Comparison of ENCODE assay signal across 31 mouse cellular contexts in the genomic region with DNA sequence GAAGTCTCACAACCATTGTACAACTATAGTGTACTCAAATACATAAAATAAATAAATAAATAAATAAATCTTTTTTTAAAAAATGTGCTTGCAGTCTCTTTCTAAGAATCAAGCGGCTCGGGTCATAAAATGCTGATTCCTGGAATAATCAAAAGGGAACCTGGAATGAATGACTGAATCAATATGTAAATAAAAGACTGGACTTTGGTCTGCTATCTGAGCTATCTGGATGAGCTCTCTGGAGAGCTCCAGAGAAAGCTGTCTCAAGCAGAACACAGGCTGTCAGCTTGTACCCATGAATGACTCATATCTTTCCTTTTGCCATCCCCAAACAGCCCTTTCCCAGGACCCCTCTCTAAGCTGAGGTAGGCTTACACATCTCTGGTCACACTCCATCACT.
DNase-seq lines count a peak whose midpoint lies in the region; ATAC-seq and TF ChIP-seq lines count a peak whose summit lies in the region.
"Had no signal": no experiment of that assay in that cellular context is flagged by ENCODE, and none has a peak within 500 bp of the region (broad histone marks: within the 10 kb centered on the region; RNA-seq: fewer than 3 reads in every experiment).

No protein-coding gene starts in this region.

- H3K4me3 ChIP-seq in kidney, adult 2 months (ENCODE audit: insufficient read depth, low read depth, low read length), result no peak overlapping the region
- H3K4me3 ChIP-seq in liver, postnatal 0 days (ENCODE audit: low read depth, low read length), result no peak overlapping the region
- H3K4me3 ChIP-seq in liver, embryonic 12.5 days, result no peak overlapping the region
- no peak overlapping the region for H3K4me3 ChIP-seq in stomach, embryonic 15.5 days (replicated peaks)
- H3K4me3 ChIP-seq: embryonic facial prominence, embryonic 10.5 days; embryonic facial prominence, embryonic 13.5 days; erythroblast, embryonic 14.5 days; forebrain, embryonic 10.5 days; forebrain, embryonic 13.5 days; gastrocnemius, adult 2 months; heart, embryonic 12.5 days; heart, embryonic 15.5 days; hindbrain, embryonic 10.5 days; hindbrain, embryonic 13.5 days had no signal

- WGBS in kidney, adult 2 months, result 68% methylated on average over 2 of the region's 2 CpGs
- 65% methylated on average over 2 of the region's 2 CpGs for WGBS in liver, postnatal 0 days (ENCODE audit: insufficient replicate concordance)
- 72% methylated on average over 2 of the region's 2 CpGs for WGBS in liver, embryonic 12.5 days (ENCODE audit: insufficient replicate concordance)
- 81% methylated on average over 2 of the region's 2 CpGs for WGBS in stomach, embryonic 15.5 days

- no peak for TF ChIP-seq EP300 in liver, postnatal 0 days (IDR thresholded peaks at IDR 0.05; ENCODE audit: low read depth)

- H3K36me3 ChIP-seq in kidney, adult 2 months (ENCODE audit: control insufficient read depth, insufficient read depth, low read length), result no peaks in the 10 kb centered on the region
- H3K36me3 ChIP-seq in liver, postnatal 0 days (replicated peaks; ENCODE audit: insufficient read depth, low read length), result no peaks in the 10 kb centered on the region
- no peaks in the 10 kb centered on the region for H3K36me3 ChIP-seq in liver, embryonic 12.5 days
- no peaks in the 10 kb centered on the region for H3K36me3 ChIP-seq in stomach, embryonic 15.5 days
- H3K36me3 ChIP-seq: embryonic facial prominence, embryonic 10.5 days; embryonic facial prominence, embryonic 13.5 days; forebrain, embryonic 10.5 days; heart, embryonic 15.5 days; hindbrain, embryonic 10.5 days had no signal

- peaks cover 10% of the 10 kb centered on the region; the same call in 1 of the 2 replicates for H3K4me1 ChIP-seq in kidney, adult 2 months (ENCODE audit: control insufficient read depth, insufficient read depth, low read length)
- H3K4me1 ChIP-seq in liver, postnatal 0 days (ENCODE audit: insufficient read depth), result no peaks in the 10 kb centered on the region
- no peaks in the 10 kb centered on the region for H3K4me1 ChIP-seq in liver, embryonic 12.5 days
- peaks cover 10% of the 10 kb centered on the region for H3K4me1 ChIP-seq in stomach, embryonic 15.5 days

- no peak overlapping the region for H3K4me2 ChIP-seq in liver, postnatal 0 days (ENCODE audit: low read depth, low read length)
- no peak overlapping the region for H3K4me2 ChIP-seq in liver, embryonic 12.5 days
- H3K4me2 ChIP-seq in stomach, embryonic 15.5 days, result no peak overlapping the region
- H3K4me2 ChIP-seq: embryonic facial prominence, embryonic 13.5 days; forebrain, embryonic 13.5 days; heart, embryonic 12.5 days; heart, embryonic 15.5 days; hindbrain, embryonic 13.5 days had no signal

- peak; percentile 48 for DNase-seq in kidney, adult 2 months
- no peak for DNase-seq in kidney, postnatal 25 days
- no peak for DNase-seq in liver, postnatal 0 days
- DNase-seq in lung, postnatal 4 days, result no peak
- DNase-seq: adrenal gland, adult 8-10 months; adrenal gland, postnatal 25 days; cerebellum, adult 11-12 months; cerebellum, adult 8-10 months; cerebellum, postnatal 10 days; cerebellum, postnatal 36 days; embryo, embryonic 11 days; gastrocnemius, adult 2 months; gastrocnemius, postnatal 14 days; heart, adult 11 months; heart, postnatal 10 days; heart, postnatal 36 days had no signal

- no peak overlapping the region for H3K9ac ChIP-seq in liver, postnatal 0 days (replicated peaks)
- H3K9ac ChIP-seq in liver, embryonic 12.5 days, result no peak overlapping the region
- H3K9ac ChIP-seq in stomach, embryonic 15.5 days, result no peak overlapping the region
- H3K9ac ChIP-seq: embryonic facial prominence, embryonic 13.5 days; forebrain, embryonic 13.5 days; heart, embryonic 12.5 days; heart, embryonic 15.5 days; hindbrain, embryonic 13.5 days had no signal

- no peak for TF ChIP-seq CTCF in kidney, adult 2 months (conservative IDR thresholded peaks at IDR 0.05; ENCODE audit: insufficient read depth, insufficient read length, low read depth, low read length)
- no peak for TF ChIP-seq CTCF in liver, postnatal 0 days (IDR thresholded peaks at IDR 0.05; ENCODE audit: low read depth)

- H3K27ac ChIP-seq in kidney, adult 2 months (ENCODE audit: insufficient read depth, low read depth, low read length), result no peak overlapping the region
- H3K27ac ChIP-seq in liver, postnatal 0 days (ENCODE audit: low read depth), result peak overlapping the region; percentile 49
- no peak overlapping the region; the same call in 1 of the 2 replicates for H3K27ac ChIP-seq in liver, embryonic 12.5 days
- no peak overlapping the region for H3K27ac ChIP-seq in stomach, embryonic 15.5 days
- H3K27ac ChIP-seq: embryonic facial prominence, embryonic 10.5 days; embryonic facial prominence, embryonic 13.5 days; forebrain, embryonic 10.5 days; forebrain, embryonic 13.5 days; gastrocnemius, adult 2 months; heart, embryonic 15.5 days; hindbrain, embryonic 10.5 days; hindbrain, embryonic 13.5 days had no signal

- ATAC-seq in liver, postnatal 0 days, result peak; percentile 82
- ATAC-seq in liver, embryonic 12.5 days, result no peak
- ATAC-seq in stomach, embryonic 15.5 days (ENCODE audit: insufficient read depth, low FRiP score, low read depth), result 0 out of 2 replicates have a peak, but pooled peaks have one; percentile 16
- ATAC-seq in erythroid progenitor cell, adult 5-6 weeks (replicated peaks; ENCODE audit: low FRiP score, poor library complexity, severe bottlenecking), result no peak
- no peak for ATAC-seq in megakaryocyte-erythroid progenitor cell, adult 5-6 weeks (replicated peaks; ENCODE audit: low FRiP score, low TSS enrichment, poor library complexity, severe bottlenecking)
- ATAC-seq: activated CD4-positive, CD25-positive, alpha-beta regulatory T cell, adult 4 months; forebrain, embryonic 13.5 days; forebrain, embryonic 16.5 days had no signal

- H3K9me3 ChIP-seq in liver, postnatal 0 days (ENCODE audit: low read length), result peaks cover 8% of the 10 kb centered on the region; the same call in 1 of the 2 replicates
- H3K9me3 ChIP-seq in liver, embryonic 12.5 days (replicated peaks), result no peaks in the 10 kb centered on the region
- H3K9me3 ChIP-seq in stomach, embryonic 15.5 days, result no peaks in the 10 kb centered on the region

- TF ChIP-seq POLR2A in kidney, adult 2 months (IDR thresholded peaks at IDR 0.05; ENCODE audit: low read depth, low read length), result no peak

- H3K27me3 ChIP-seq in kidney, adult 2 months (replicated peaks; ENCODE audit: control insufficient read depth, insufficient read depth, low read length), result no peaks in the 10 kb centered on the region
- H3K27me3 ChIP-seq in liver, postnatal 0 days (ENCODE audit: insufficient read depth, low read length), result no peaks in the 10 kb centered on the region
- 0 out of 2 replicates have a peak, but pooled peaks cover 4% of the 10 kb centered on the region for H3K27me3 ChIP-seq in liver, embryonic 12.5 days (replicated peaks)
- H3K27me3 ChIP-seq in stomach, embryonic 15.5 days (replicated peaks), result no peaks in the 10 kb centered on the region
- H3K27me3 ChIP-seq: embryonic facial prominence, embryonic 13.5 days; forebrain, embryonic 13.5 days; heart, embryonic 12.5 days; heart, embryonic 15.5 days; hindbrain, embryonic 13.5 days had no signal

Comparison
In these comparisons a context has a peak if more than half of its experiments do, and no peak if none do; other contexts are left out.
1. ATAC-seq: peak in liver, postnatal 0 days (single experiment) and stomach, embryonic 15.5 days (single experiment); none in liver, embryonic 12.5 days (single experiment), erythroid progenitor cell, adult 5-6 weeks (single experiment) and megakaryocyte-erythroid progenitor cell, adult 5-6 weeks (single experiment).